Mouse (Mus musculus): ENCODE measurements around the gene Ybx2.

GRCm38 (mm10) chr11:69979827-69980195 is 44.2 kb downstream of the Ybx2 start:
- TF ChIP-seq NRF1 (IDR thresholded peaks at IDR 0.05; ENCODE audit: low read depth, low read length) = no peak
- TF ChIP-seq POLR2A (IDR thresholded peaks at IDR 0.05; ENCODE audit: low read depth, low read length) = no peak
- no peak for TF ChIP-seq TBP (conservative IDR thresholded peaks at IDR 0.05; ENCODE audit: low read depth, low read length)
- TF ChIP-seq SIN3A (IDR thresholded peaks at IDR 0.05; ENCODE audit: low read length) = no peak
- TF ChIP-seq CTCF (conservative IDR thresholded peaks at IDR 0.05 in 1 of 2, IDR thresholded peaks at IDR 0.05 in 1 of 2; ENCODE audit: low read depth in 2 of 2, low read length in 2 of 2) = no peak
- TF ChIP-seq RCOR1 (conservative IDR thresholded peaks at IDR 0.05; ENCODE audit: low read depth, low read length) = no peak
- no peak for TF ChIP-seq POLR2AphosphoS2 (IDR thresholded peaks at IDR 0.05; ENCODE audit: low read depth, low read length)
- no peak for TF ChIP-seq ELF1 (IDR thresholded peaks at IDR 0.05; ENCODE audit: low read depth, low read length)
- no peak for TF ChIP-seq SMC3 (IDR thresholded peaks at IDR 0.05; ENCODE audit: low read depth, low read length)
- TF ChIP-seq TCF12 (IDR thresholded peaks at IDR 0.05; ENCODE audit: low read depth, low read length) = no peak

Measured in CH12.LX (cell line).